Mouse (Mus musculus): Measurements from ENCODE around the gene Mettl7a1. TPM values are rescaled to one million over a fixed set of nuclear protein-coding genes. Genes with fewer than 3 reads are reported as not detected.
A peak's percentile ranks its signal among the peaks of the same experiment; 100 is the strongest.
"Not testable (repeated sequence)": the region's sequence is repeated elsewhere in the genome, so short reads cannot be mapped to it uniquely, and the experiment has no call there.

Mettl7a1 gene
- total RNA-seq, 2 experiments from 2014 or later, result 6.0 to 6.5 TPM

DNA sequence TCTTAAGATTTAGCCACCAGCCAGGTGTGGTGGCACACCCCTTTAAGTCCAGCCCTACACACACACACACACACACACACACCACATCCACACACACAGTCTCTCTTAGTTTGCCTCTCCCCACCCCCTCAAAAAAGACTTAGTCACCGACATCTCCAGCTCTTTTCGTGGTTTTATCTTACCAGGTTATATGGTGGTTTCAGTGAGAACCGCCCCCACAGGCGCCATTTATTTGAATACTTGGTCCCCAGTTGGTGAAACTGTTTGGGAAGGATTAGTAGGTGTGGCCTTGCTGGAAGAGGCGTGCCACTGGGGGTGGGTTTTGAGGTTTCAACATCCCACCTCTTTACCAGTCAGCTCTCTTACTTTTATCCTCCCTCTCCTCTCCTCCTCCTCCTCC lies 6.1 kb upstream of the Mettl7a1 start:
- no peak for DNase-seq
- intact Hi-C loops (cut with DNase I), result no loop called here

DNA sequence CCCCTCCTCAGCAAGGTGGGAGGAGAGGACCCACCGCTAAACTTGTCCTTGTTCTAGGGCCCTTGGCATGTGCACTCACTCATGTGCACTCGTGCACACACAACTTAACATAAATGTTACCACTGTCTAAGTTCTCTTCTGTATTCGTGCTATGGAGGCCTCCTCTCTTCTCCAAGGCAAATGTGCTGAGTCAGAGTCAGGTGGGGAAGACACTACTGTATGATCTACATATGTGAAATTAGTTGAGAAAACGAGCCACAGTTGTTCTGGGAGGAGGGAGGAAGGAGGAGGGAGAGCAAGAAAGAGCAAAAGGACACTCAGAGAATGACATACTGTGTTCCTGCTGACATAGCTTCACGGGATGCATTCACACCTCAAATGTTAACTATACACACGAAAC lies 3.4 kb upstream of the Mettl7a1 start:
- intact Hi-C loops (cut with DNase I), result no loop called here
- no peak for DNase-seq

DNA sequence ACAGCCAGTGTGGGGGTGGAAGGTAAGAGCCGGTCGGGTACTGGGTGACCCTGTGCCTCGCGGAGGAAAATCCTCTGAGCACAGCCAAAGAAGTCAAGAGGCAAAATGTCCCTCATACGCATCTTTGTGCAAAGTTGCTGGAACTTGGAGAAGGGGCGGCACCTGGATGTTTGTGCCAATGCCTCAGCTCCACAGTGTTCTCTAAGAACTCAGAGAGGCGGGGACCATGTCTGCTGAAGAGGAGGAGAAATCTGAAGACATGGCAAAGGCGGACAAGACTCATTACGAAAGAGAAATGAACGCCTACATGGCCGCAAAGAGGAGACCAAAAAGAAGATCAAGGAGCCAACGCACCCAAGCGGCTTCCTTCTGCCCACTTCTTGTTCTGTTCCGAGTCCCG lies 2.4 kb upstream of the Mettl7a1 start:
- DNase-seq, result no peak
- intact Hi-C loops (cut with DNase I), result no loop called here

DNA sequence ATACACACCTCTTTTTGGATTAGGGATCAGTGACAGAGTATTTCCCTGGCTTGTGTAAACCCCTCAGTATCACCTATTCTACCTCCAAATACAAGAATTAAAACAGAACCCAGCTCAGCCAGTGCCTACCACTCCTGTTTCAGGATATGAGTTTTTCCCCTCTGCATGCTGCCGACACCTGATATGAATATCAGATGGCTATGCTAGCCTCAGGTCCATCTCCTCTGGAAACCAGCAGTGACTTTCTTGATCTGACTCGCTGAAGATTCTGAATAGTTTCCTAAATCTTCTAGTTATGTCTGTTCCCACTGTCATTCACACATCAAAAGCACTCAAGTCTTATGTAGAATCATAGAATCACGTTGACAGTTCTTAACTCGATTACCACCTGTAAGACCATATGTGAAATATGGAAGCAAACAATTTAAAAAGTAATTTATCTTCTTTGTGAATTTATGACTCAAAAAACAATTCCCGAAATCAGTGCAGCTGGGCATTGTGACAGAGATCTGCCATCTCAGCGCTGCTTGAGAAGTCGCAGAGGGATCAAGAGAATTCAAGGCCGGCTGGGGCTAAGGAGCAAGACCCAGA lies 417 bp upstream of the Mettl7a1 start:
- DNase-seq, result no peak
- intact Hi-C loops (cut with DNase I), result no loop called here

GRCm38 (mm10) chr15:100306201-100306600 lies 2.3 kb downstream of the Mettl7a1 start:
- intact Hi-C loops (cut with DNase I), result no loop called here
- no peak for DNase-seq

GRCm38 (mm10) chr15:100307438-100308096 lies 3.6 kb downstream of the Mettl7a1 start:
- peak; percentile 27 for DNase-seq
- intact Hi-C loops (cut with DNase I), result not testable (repeated sequence)

DNA sequence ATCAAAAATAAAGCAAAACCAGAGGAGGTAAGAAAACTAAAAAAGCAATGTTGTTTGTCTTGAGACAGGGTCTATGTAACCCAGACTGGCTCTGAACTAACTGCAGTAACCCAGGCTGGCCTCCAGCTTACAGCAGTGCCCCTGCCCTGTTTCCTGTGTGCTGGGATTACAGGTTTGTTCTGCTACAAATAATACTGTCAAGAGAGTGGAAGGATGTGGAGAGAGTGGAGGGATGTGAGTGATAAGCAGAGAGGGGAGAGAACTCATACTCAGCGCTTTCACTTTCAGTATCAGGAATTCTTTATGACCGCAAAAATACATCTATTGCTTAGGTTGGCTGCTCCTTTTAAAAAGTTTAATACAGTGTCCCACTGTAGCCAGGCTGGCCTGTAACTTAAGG lies 8.4 kb downstream of the Mettl7a1 start:
- intact Hi-C loops (cut with DNase I), result no loop called here

GRCm38 (mm10) chr15:100314448-100315145 lies 10.7 kb downstream of the Mettl7a1 start:
- no peak for DNase-seq
- intact Hi-C loops (cut with DNase I), result no loop called here

More for the DNA sequence above, 8.4 kb downstream of the Mettl7a1 start:
- no peak for DNase-seq

GRCm38 (mm10) chr15:100318014-100318671 lies 14.2 kb downstream of the Mettl7a1 start:
- intact Hi-C loops (cut with DNase I); DNase-seq: not testable (repeated sequence)

DNA sequence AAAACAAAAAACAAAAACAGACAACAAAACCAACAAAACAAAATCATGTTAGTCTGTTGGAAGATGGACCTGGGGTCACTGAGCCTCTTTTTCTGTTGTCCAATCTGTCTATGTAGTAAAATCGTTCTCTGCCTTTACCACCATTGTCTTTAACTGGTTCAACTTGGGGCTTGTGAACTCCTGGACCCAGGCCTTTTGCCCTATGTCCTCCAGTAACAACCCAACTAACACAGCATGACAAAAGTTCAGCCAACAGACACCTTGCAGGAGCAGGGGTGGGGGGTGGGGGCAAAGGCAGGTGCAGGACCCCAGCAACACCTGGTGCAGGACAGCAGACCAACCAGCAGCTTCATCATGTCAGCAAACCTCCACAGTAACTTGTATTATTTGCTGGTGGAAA lies 15.9 kb downstream of the Mettl7a1 start:
- intact Hi-C loops (cut with DNase I), result no loop called here
- no peak for DNase-seq

- DNase-seq, result no peak
- intact Hi-C loops (cut with DNase I), result no loop called here
These were observed 16.5 kb downstream of the Mettl7a1 start for GRCm38 (mm10) chr15:100320295-100320905.

DNA sequence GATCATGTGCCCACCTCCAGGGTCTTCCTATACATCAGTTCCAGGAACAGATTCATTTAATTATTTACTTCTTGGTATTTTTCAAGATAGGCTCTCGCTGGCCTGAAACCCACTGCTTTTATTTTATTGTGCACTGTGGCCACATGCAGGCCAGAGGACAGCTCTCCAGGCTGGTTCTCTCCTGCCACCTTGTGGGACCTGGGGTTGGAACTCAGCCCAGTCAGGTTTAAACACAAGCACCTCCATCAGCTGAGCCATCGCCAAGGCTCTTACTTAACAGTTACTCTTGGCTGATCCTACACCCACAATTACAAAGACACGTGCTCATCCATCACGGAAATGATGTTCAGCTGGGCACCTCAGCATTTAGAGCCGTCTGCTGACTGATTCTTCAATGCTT lies 17.2 kb downstream of the Mettl7a1 start:
- DNase-seq, result peak; percentile 23
- intact Hi-C loops (cut with DNase I), result no loop called here

DNA sequence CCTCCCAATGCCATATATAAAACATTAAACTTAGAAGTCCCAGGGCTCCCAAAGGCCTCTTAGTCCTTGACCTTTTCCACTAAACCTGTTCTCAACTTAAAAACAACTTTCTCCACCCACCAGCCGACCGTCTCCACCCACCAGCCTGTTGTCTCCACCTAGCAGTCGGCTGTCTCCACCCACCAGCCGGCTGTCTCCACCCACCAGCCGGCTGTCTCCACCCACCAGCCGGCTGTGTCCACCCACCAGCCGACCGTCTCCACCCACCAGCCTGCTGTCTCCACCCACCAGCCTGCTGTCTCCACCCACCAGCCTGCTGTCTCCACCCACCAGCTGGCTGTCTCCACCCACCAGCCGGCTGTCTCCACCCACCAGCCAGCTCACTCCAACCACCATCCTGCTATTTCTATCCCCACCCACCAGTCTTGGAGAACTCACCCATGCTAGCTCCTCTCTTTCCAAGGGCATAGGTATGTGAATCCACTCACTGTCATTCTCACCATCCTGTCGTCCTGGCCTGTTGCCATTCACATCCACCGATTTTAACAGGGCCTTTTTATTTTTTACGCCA lies 20.2 kb downstream of the Mettl7a1 start:
- intact Hi-C loops (cut with DNase I), result no loop called here
- DNase-seq, result no peak

DNA sequence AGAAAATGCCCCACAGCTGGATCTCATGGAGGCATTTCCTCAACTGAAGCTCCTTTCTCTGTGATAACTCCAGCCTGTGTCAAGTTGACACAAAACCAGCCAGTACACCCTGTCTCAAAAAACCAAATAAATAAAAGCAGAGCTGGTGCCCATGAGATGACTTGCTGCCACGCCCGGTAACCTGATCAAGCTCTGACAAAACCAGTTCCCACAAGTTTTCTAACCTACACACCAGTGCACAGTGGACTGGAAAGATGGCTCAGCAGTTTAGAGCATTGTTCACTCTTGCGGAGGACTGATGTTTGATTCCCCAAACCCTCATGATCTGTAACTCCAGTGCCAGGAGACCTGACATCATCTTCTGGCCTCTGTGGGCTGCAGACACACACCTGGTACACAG lies 21.3 kb downstream of the Mettl7a1 start:
- intact Hi-C loops (cut with DNase I), result no loop called here
- no peak for DNase-seq

GRCm38 (mm10) chr15:100328089-100328488 lies 24.1 kb downstream of the Mettl7a1 start:
- intact Hi-C loops (cut with DNase I); DNase-seq: not testable (repeated sequence)

DNA sequence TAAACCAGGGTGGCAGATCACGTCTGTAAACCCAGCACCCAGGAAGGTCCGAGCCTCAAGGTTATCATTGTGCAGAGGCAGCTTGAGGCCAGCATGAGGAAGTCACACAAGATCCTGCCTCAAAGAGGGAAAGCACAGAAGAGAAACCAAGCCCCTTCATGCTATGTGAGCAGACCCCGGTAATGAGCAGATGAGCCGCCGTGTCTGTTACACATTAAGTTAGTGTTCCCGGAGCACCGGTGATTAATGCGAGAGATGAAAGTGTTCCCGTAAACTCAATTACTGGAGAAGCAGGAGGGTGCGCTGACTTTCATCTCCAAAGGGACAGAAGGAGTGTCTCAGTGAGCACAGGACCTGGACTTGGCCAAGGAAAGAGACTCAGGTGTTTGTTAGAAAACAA lies 25.4 kb downstream of the Mettl7a1 start:
- DNase-seq; intact Hi-C loops (cut with DNase I): not testable (repeated sequence)

DNA sequence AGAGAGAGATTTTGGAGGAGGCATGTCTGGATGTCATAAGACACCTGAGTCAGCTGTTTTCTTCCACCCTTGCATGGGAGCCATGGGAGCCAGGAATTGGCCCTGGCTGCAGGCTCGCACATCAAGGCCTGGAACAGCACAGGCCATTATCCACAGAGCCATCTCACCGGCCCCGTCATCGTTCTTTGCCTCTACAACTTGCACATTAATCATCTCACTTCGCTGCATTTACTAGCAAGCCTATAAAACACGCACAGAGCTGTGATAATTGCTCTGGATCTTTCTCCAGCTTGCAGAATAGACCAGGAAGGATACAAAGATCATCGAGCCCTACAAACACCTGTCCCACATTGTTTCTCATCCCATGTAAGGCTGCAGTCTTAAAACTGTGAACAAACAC lies 26.8 kb downstream of the Mettl7a1 start:
- DNase-seq, result no peak
- intact Hi-C loops (cut with DNase I), result no loop called here

- intact Hi-C loops (cut with DNase I), result not testable (repeated sequence)
These were observed 28.4 kb downstream of the Mettl7a1 start for GRCm38 (mm10) chr15:100332077-100332961.

DNA sequence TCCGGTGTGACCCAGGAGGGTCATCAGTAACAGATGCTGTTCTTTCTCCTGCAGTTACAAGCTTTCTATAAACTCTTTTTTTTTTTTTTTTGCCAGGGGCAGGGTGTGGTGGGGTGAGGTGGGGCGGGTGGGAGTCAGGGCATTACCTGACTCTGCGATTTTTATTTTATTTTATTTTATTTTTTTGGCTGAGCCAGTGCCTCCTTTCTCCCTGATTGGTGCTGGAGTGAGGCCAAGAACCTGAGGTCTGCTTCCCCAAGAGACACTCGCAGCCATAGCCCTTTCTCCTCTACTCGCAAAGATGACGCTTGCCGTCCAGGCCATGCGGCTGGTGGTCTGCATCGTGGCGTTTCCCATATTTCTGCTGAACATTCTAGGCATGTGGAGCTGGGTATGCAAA lies 30.7 kb downstream of the Mettl7a1 start, which contains the start of gene Mettl7a3:
Mettl7a3 (plus strand) TSS at position 301 of the 400 bp plus-strand sequence.
- intact Hi-C loops (cut with DNase I), result no loop called here
- DNase-seq, result peak; percentile 23

More at GRCm38 (mm10) chr15:100332077-100332961, 28.4 kb downstream of the Mettl7a1 start:
- DNase-seq, result peak; percentile 65

Data from left cerebral cortex, postnatal 4 days (tissue).